Mouse (Mus musculus): ENCODE results near the gene Alg3. TPM values are rescaled to one million over a fixed set of nuclear protein-coding genes. Genes with fewer than 3 reads are reported as not detected.

Gene Alg3
- polyA plus RNA-seq, 1 experiment: 1.4 TPM

- Histone ChIP-seq H3K9me3 (ENCODE audit: control insufficient read depth, low read length) (peaks cover 12% of the 10 kb centered on the region; the same call in 1 of the 2 replicates), H3K4me1 (ENCODE audit: control insufficient read depth) (peaks cover 27% of the 10 kb centered on the region), H3K4me3 (replicated peaks) (peak overlapping the region; percentile 24), H3K27me3 (ENCODE audit: control insufficient read depth) (peaks cover 74% of the 10 kb centered on the region), H3K36me3 (ENCODE audit: control insufficient read depth) (no peaks in the 10 kb centered on the region)
- TF ChIP-seq GATA1 (IDR thresholded peaks at IDR 0.05; ENCODE audit: low read length): no peak
- no peak for TF ChIP-seq TAL1 (IDR thresholded peaks at IDR 0.05; ENCODE audit: low read length)
These were observed 8.2 kb upstream of the Alg3 start for GRCm38 (mm10) chr16:20619541-20620398.

GRCm38 (mm10) chr16:20610501-20611356 is 806 bp downstream of the Alg3 start:
- Histone ChIP-seq H3K4me3 (replicated peaks) (peak overlapping the region; percentile 83), H3K9me3 (ENCODE audit: control insufficient read depth, low read length) (no peaks in the 10 kb centered on the region), H3K27me3 (ENCODE audit: control insufficient read depth) (no peaks in the 10 kb centered on the region), H3K4me1 (ENCODE audit: control insufficient read depth) (peaks cover 42% of the 10 kb centered on the region), H3K36me3 (ENCODE audit: control insufficient read depth) (peaks cover 35% of the 10 kb centered on the region)
- TF ChIP-seq GATA1 (IDR thresholded peaks at IDR 0.05; ENCODE audit: low read length) (no peak), TAL1 (IDR thresholded peaks at IDR 0.05; ENCODE audit: low read length) (no peak)

- Histone ChIP-seq H3K36me3 (ENCODE audit: control insufficient read depth) (peaks cover 53% of the 10 kb centered on the region), H3K4me3 (replicated peaks) (no peak overlapping the region), H3K27me3 (ENCODE audit: control insufficient read depth) (peaks cover 5% of the 10 kb centered on the region), H3K4me1 (ENCODE audit: control insufficient read depth) (peaks cover 13% of the 10 kb centered on the region), H3K9me3 (ENCODE audit: control insufficient read depth, low read length) (no peaks in the 10 kb centered on the region)
- no peak for TF ChIP-seq GATA1 (IDR thresholded peaks at IDR 0.05; ENCODE audit: low read length)
- no peak for TF ChIP-seq TAL1 (IDR thresholded peaks at IDR 0.05; ENCODE audit: low read length)
These were observed 6.8 kb downstream of the Alg3 start for GRCm38 (mm10) chr16:20604705-20605104.

- Histone ChIP-seq H3K36me3 (ENCODE audit: control insufficient read depth) (peaks cover 18% of the 10 kb centered on the region), H3K27me3 (ENCODE audit: control insufficient read depth) (peaks cover 5% of the 10 kb centered on the region)
- TF ChIP-seq TAL1 (IDR thresholded peaks at IDR 0.05; ENCODE audit: low read length): no peak
- no peak for TF ChIP-seq GATA1 (IDR thresholded peaks at IDR 0.05; ENCODE audit: low read length)
These were observed 11.0 kb downstream of the Alg3 start for GRCm38 (mm10) chr16:20600511-20600910.

GRCm38 (mm10) chr16:20596687-20597441 is 14.7 kb downstream of the Alg3 start:
- peaks cover 33% of the 10 kb centered on the region for H3K4me1 ChIP-seq (ENCODE audit: control insufficient read depth)
- no peak overlapping the region for H3K4me3 ChIP-seq (replicated peaks)
- no peaks in the 10 kb centered on the region for H3K9me3 ChIP-seq (ENCODE audit: control insufficient read depth, low read length)
- no peak for TF ChIP-seq GATA1 (IDR thresholded peaks at IDR 0.05; ENCODE audit: low read length)
- TF ChIP-seq TAL1 (IDR thresholded peaks at IDR 0.05; ENCODE audit: low read length): no peak
- no peaks in the 10 kb centered on the region for H3K36me3 ChIP-seq (ENCODE audit: control insufficient read depth)
- H3K27me3 ChIP-seq (ENCODE audit: control insufficient read depth): peaks cover 31% of the 10 kb centered on the region

More at GRCm38 (mm10) chr16:20600511-20600910, 11.0 kb downstream of the Alg3 start:
- H3K4me1 ChIP-seq (ENCODE audit: control insufficient read depth): peaks cover 16% of the 10 kb centered on the region
- no peak overlapping the region for H3K4me3 ChIP-seq (replicated peaks)
- H3K9me3 ChIP-seq (ENCODE audit: control insufficient read depth, low read length): no peaks in the 10 kb centered on the region

- H3K9me3 ChIP-seq (ENCODE audit: control insufficient read depth, low read length): peaks cover 3% of the 10 kb centered on the region; the same call in 1 of the 2 replicates
- peaks cover 42% of the 10 kb centered on the region for H3K4me1 ChIP-seq (ENCODE audit: control insufficient read depth)
- H3K36me3 ChIP-seq (ENCODE audit: control insufficient read depth): no peaks in the 10 kb centered on the region
- H3K27me3 ChIP-seq (ENCODE audit: control insufficient read depth): peaks cover 43% of the 10 kb centered on the region
- no peak overlapping the region for H3K4me3 ChIP-seq (replicated peaks)
- TF ChIP-seq TAL1 (IDR thresholded peaks at IDR 0.05; ENCODE audit: low read length) (no peak), GATA1 (IDR thresholded peaks at IDR 0.05; ENCODE audit: low read length) (no peak)
These were observed 15.8 kb downstream of the Alg3 start for GRCm38 (mm10) chr16:20595737-20596136.

GRCm38 (mm10) chr16:20595060-20595673 is 16.4 kb downstream of the Alg3 start:
- H3K4me3 ChIP-seq (replicated peaks): peak overlapping the region; percentile 20
- no peak for TF ChIP-seq GATA1 (IDR thresholded peaks at IDR 0.05; ENCODE audit: low read length)
- peak; percentile 49 for TF ChIP-seq TAL1 (IDR thresholded peaks at IDR 0.05; ENCODE audit: low read length)
- no peaks in the 10 kb centered on the region for H3K36me3 ChIP-seq (ENCODE audit: control insufficient read depth)
- H3K9me3 ChIP-seq (ENCODE audit: control insufficient read depth, low read length): peaks cover 8% of the 10 kb centered on the region; the same call in 1 of the 2 replicates
- peaks cover 45% of the 10 kb centered on the region for H3K27me3 ChIP-seq (ENCODE audit: control insufficient read depth)
- peaks cover 48% of the 10 kb centered on the region for H3K4me1 ChIP-seq (ENCODE audit: control insufficient read depth)

- peaks cover 21% of the 10 kb centered on the region for H3K9me3 ChIP-seq (ENCODE audit: control insufficient read depth, low read length)
- H3K36me3 ChIP-seq (ENCODE audit: control insufficient read depth): no peaks in the 10 kb centered on the region
- TF ChIP-seq TAL1 (IDR thresholded peaks at IDR 0.05; ENCODE audit: low read length) (no peak), GATA1 (IDR thresholded peaks at IDR 0.05; ENCODE audit: low read length) (no peak)
- H3K27me3 ChIP-seq (ENCODE audit: control insufficient read depth): peaks cover 81% of the 10 kb centered on the region
- H3K4me1 ChIP-seq (ENCODE audit: control insufficient read depth): peaks cover 46% of the 10 kb centered on the region
- no peak overlapping the region for H3K4me3 ChIP-seq (replicated peaks)
These were observed 20.3 kb downstream of the Alg3 start for GRCm38 (mm10) chr16:20591076-20591705.

Measured in erythroblast, embryonic 14.5 days (primary cell).